Mouse (Mus musculus) spleen, adult 2 months (tissue): ENCODE data around the gene Acadsb. TPM values are rescaled to one million over a fixed set of nuclear protein-coding genes. Genes with fewer than 3 reads are reported as not detected.

Experiments used
- DNase-seq, 2 experiments: peaks; one replicate each; pipeline versions ENCODE4 v3.0.0 to v3.0.0-alpha.2; 2012 to 2021; ENCODE audit warnings: low spot score in 2 of 2, low read depth in 1 of 2
- H3K27ac ChIP-seq: fragments of 200-500 bp; 2 replicates; pipeline ENCODE4 v1.5.1; 2012; ENCODE audit warnings: low read length, inconsistent platforms; ENCODE audit not compliant: insufficient read depth
- H3K27me3 ChIP-seq: fragments of 200-500 bp; 2 replicates; pipeline ENCODE4 v1.6.1; 2012; ENCODE audit warnings: mild to moderate bottlenecking, moderate library complexity, low read length, inconsistent platforms; ENCODE audit not compliant: control insufficient read depth, insufficient read depth
- H3K36me3 ChIP-seq: fragments of 200-500 bp; 2 replicates; pipeline ENCODE4 v1.6.1; 2012; ENCODE audit warnings: mild to moderate bottlenecking, low read length, inconsistent platforms; ENCODE audit not compliant: control insufficient read depth, insufficient read depth
- H3K4me1 ChIP-seq: fragments of 200-500 bp; 2 replicates; pipeline ENCODE4 v1.6.1; 2011; ENCODE audit warnings: inconsistent platforms; ENCODE audit not compliant: control insufficient read depth, insufficient read depth, insufficient read length
- H3K4me3 ChIP-seq: fragments of 200-500 bp; 2 replicates; pipeline ENCODE4 v1.5.1; 2011; ENCODE audit warnings: mild to moderate bottlenecking, inconsistent platforms; ENCODE audit not compliant: insufficient read depth, insufficient read length; ENCODE audit errors: extremely low read depth
- CTCF ChIP-seq: fragments of 200-500 bp; IDR thresholded peaks from 2 replicates; pipeline ENCODE4 v1.5.1; 2011; ENCODE audit warnings: mild to moderate bottlenecking, inconsistent platforms; ENCODE audit not compliant: insufficient read depth, insufficient read length, insufficient replicate concordance; ENCODE audit errors: extremely low read depth
- POLR2A ChIP-seq: fragments of 200-500 bp; IDR thresholded peaks from 2 replicates; pipeline ENCODE4 v1.6.1; 2011; ENCODE audit warnings: low read depth, low read length, inconsistent platforms
- WGBS: fragments of 180-500 bp; shearing (Covaris S2); methylation state at CpG from one replicate; pipeline ENCODE4 v1.1.7; 2018; 5-methylcytosine and 5-hydroxymethylcytosine counted together
- polyA plus RNA-seq: library from polyadenylated mRNA; depleted of rRNA; stranded (reverse); fragments of >200 nt; gene quantifications from 2 replicates; pipeline ENCODE4 v1.2.3, GENCODE M21; 2012; rRNA removed

The Acadsb gene
- polyA plus RNA-seq = 2.2 and 2.3 TPM in 2 replicates

DNA sequence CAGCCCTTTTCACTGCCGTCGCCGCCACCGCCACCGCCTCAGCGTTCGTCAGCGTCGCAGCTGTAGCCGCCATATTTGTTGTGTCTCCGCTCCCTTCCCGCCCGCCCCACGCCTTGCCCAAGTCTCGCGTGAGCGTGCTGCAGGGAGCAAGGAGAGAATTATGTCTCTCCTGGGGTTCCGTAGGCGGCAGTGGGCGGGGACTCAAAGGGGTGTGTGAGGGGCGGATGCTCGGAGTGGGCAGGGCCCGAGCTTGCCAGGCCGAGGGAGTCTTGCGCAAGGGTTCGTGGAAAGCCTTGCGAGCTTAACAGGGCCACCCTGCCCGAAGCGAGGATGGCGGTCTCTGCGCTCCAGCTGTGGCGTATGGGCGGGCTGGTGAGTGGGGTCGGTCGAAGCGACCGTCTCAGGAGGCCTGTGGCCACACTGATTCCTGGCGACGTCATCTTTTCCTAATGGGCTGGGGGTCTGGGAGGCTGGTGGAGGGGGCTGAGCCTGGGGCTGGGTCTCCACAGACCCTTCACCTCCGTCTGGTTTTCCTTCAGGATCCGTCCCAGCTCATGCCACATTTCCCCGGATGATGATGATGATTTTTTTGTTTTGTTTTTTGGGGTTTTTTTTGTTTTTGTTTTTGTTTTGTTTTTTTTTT lies at the start of gene Acadsb, which contains the start of gene Ikzf5:
Acadsb (plus strand) TSS at position 186 of the 643 bp plus-strand sequence.
Ikzf5 (minus strand) TSS at position 106 of the 643 bp plus-strand sequence.
- peak; percentile 96 to 99 for DNase-seq
- Histone ChIP-seq H3K36me3 (no peaks in the 10 kb centered on the region), H3K4me3 (peak within 1 kb of the TSS; percentile 86), H3K27me3 (no peaks in the 10 kb centered on the region), H3K4me1 (peaks cover 7% of the 10 kb centered on the region), H3K27ac (peak within 1 kb of the TSS; percentile 49; the same call in 1 of the 2 replicates)
- peak; percentile 8 for TF ChIP-seq POLR2A
- no peak for TF ChIP-seq CTCF
- WGBS = under 1% methylated on average over 42 of the region's 42 CpGs

DNA sequence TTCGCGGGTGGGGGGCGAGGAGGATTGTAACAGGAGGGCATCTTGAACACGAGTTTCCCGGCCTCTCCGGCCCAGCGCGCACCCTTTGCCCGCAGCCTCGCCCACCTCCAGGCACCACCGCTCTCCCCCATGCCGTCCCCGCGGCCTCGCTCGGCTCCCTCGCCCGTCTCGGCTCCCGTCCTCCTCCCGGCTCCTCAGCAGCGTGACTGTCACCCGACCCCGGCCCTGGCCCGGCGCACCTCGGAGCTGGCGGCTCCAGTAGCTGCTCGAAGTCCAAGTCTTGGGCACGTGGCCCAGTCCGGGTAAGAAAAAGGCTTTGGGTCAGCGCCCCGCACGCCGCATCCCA lies 48.2 kb upstream of the Acadsb start:
- Histone ChIP-seq H3K4me3 (peak overlapping the region; percentile 98), H3K27ac (peak overlapping the region; percentile 75), H3K36me3 (peaks cover 1% of the 10 kb centered on the region), H3K4me1 (peaks cover 3% of the 10 kb centered on the region; the same call in 1 of the 2 replicates), H3K27me3 (no peaks in the 10 kb centered on the region)
- no peak for TF ChIP-seq CTCF
- no peak for TF ChIP-seq POLR2A
- 2% methylated on average over 35 of the region's 35 CpGs for WGBS
- DNase-seq = no peak

DNA sequence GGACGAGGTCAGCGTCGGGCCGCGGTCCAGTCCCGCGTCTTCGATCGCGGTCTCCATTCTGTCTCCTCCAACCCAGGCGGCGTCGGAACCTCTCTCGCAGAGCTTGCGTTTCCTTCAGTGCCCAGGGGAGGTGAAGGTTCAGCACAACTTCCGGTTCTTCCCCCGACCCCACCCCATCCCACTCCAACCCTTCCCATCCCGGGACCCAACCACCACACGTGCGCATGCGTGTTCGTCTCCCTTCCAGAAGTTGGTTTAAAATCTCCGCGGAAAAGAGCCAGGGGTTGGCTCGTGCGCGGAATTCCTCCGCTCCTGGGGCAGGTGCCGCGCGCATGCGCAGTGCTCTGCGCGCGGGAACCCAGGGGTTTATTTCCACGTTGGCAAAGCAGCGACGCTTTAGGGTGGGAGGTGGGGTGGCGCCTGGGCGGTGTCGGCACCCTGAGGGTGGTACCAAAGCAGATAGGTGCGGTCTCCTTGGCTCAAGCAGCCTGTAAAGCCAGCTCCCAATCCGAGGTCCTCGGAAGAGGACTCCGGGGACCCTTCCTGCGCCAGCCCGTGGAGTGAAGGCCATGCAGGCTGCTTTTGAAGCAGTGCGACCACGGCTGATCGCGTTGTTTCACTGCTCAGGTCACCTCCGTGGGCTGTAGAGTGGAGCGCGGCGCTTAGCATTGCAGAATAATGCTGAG lies 47.6 kb upstream of the Acadsb start, which contains the start of gene 2310057M21Rik:
2310057M21Rik (minus strand) TSS at position 145 of the 686 bp plus-strand sequence.
- Histone ChIP-seq H3K27me3 (no peaks in the 10 kb centered on the region), H3K4me3 (peak within 1 kb of the TSS; percentile 98), H3K27ac (peak within 1 kb of the TSS; percentile 89), H3K36me3 (peaks cover 1% of the 10 kb centered on the region; the same call in 1 of the 2 replicates), H3K4me1 (peaks cover 3% of the 10 kb centered on the region; the same call in 1 of the 2 replicates)
- DNase-seq = peak; percentile 78 to 84
- WGBS = under 1% methylated on average over 55 of the region's 55 CpGs
- no peak for TF ChIP-seq CTCF
- no peak; the same call in 1 of the 2 replicates for TF ChIP-seq POLR2A

DNA sequence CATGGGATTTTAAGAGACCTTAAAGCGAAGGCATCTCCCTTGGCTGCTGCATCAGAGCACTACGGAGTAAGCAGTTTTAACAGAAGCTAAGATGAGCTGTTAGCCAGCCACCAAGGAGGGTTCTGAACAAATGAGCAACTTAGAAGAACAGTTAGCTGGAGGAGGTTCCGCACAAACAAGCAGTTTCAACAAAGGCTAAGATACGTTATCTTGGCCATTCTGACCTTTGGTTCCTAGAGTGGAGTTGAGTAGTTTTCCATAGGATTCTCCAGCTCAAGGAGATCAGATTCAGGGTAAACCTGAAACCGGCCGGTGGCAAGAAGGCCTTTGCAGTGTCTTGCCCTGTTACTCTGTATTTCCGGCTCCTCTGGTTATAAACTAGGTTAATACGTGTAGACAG lies 46.3 kb upstream of the Acadsb start:
- Histone ChIP-seq H3K4me3 (no peak overlapping the region), H3K27ac (no peak overlapping the region), H3K27me3 (no peaks in the 10 kb centered on the region), H3K4me1 (peaks cover 3% of the 10 kb centered on the region; the same call in 1 of the 2 replicates), H3K36me3 (peaks cover 1% of the 10 kb centered on the region; the same call in 1 of the 2 replicates)
- TF ChIP-seq POLR2A (no peak), CTCF (no peak)
- 96% methylated on average over 8 of the region's 8 CpGs for WGBS
- no peak for DNase-seq

DNA sequence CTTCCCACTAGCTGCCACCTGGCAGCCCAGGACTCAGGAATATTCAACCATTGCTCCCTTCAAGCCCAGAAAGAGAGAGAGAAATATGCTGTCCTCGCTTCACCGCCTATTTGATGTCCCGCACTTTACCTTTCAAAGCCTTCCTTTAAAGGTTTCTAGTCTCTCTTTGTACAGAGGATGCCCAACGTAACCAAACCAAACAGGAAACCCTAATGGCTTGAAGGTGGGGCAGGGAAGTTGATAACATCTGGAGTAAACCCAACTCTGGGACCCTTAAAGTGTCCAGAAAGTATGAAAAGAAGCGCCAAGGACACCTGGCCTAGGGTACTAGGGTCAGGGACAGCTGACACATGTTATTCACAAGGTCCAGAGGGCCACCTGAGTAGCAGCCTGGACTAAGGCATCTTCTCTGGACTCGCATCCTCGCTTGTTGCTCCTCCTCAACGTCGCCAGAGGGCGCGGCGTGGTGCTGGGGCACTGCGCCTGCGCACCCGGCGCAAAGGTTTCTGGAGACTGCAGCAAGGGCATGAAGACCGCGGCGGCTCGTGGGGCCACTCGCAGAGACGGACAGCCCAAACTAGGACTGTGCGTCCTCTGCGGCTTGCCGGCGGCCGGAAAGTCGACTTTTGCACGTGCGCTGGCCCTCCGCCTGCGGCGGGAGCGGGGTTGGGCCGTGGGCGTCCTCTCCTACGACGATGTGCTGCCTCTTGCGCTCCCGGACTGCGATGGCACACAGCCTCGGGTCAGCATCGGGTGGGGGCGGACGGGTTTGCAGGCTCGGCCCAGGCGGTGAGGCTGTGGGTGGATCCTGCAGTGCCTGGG lies 39.5 kb upstream of the Acadsb start, which contains the start of gene Pstk:
Pstk (plus strand) TSS at position 494 of the 822 bp plus-strand sequence.
- H3K27me3 ChIP-seq = no peaks in the 10 kb centered on the region
- peak within 1 kb of the TSS; percentile 82 for H3K27ac ChIP-seq
- H3K4me1 ChIP-seq = no peaks in the 10 kb centered on the region; the same call in 1 of the 2 replicates
- peak within 1 kb of the TSS; percentile 81 for H3K4me3 ChIP-seq
- peak; percentile 85 for TF ChIP-seq CTCF
- TF ChIP-seq POLR2A = peak; percentile 69
- no peaks in the 10 kb centered on the region for H3K36me3 ChIP-seq
- WGBS = 1% methylated on average over 46 of the region's 47 CpGs
- DNase-seq = peak; percentile 72 to 82

DNA sequence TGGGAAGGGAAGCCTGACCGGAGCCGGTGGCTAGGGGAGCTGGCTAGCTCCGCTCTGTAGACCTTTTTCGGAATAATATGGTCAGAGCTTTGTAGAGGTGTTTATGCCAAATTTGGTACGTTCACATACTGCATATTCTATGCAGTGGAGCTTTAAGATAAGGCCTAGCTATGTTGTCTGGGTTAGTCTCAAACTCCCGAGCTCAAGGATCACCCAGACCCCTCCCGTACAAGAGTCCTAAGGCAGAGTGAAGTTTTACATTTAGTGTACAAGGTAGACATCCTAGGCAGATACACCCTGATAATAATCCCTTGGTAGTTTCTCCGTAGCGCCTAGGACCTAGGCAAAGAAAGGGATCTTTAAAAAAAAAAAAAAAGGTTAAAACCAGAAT lies 38.9 kb upstream of the Acadsb start:
- 14% methylated on average over 9 of the region's 9 CpGs for WGBS
- no peak for TF ChIP-seq POLR2A
- TF ChIP-seq CTCF = no peak
- H3K27me3 ChIP-seq = no peaks in the 10 kb centered on the region

More for the DNA sequence above, 38.9 kb upstream of the Acadsb start:
- no peak for DNase-seq
- Histone ChIP-seq H3K4me1 (no peaks in the 10 kb centered on the region; the same call in 1 of the 2 replicates), H3K4me3 (peak overlapping the region; percentile 81), H3K36me3 (no peaks in the 10 kb centered on the region), H3K27ac (peak overlapping the region; percentile 82)
